Mouse (Mus musculus): ENCODE measurements around the gene Fbxo22.

Fbxo22 gene

DNA sequence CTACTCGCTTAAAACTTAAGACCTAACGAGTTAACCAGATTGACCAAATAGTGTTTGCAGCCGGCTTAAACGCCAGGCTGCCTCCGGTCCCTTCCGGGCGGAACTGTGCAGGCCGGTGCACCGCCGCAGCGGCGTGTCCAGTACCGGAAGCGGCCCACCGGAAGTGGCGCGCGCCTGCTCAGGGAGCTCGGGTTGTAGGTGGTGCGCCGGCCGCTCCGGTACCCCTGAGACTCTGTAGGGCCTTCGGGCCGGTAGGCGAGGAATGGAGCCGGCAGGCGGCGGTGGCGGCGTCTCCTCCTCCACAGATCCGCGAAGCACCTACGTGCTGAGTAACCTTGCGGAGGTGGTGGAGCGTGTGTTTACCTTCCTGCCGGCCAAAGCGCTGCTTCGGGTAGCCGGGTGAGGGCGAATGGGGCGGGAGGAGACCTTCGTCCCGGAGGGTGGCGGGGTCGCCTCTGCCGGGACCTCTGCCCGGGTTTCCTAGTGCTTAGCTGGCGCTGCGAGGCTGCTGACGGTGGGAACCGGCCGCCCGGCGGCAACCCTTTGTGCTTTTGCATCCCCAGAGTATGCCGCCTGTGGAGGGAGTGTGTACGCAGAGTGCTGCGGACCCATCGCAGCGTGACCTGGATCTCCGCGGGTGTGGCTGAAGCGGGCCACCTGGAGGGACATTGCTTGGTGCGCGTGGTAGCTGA, at the start of gene Fbxo22:
Fbxo22 (plus strand) TSS at position 136 of the 692 bp plus-strand sequence.
- peak; percentile 88 to 94 for DNase-seq

DNA sequence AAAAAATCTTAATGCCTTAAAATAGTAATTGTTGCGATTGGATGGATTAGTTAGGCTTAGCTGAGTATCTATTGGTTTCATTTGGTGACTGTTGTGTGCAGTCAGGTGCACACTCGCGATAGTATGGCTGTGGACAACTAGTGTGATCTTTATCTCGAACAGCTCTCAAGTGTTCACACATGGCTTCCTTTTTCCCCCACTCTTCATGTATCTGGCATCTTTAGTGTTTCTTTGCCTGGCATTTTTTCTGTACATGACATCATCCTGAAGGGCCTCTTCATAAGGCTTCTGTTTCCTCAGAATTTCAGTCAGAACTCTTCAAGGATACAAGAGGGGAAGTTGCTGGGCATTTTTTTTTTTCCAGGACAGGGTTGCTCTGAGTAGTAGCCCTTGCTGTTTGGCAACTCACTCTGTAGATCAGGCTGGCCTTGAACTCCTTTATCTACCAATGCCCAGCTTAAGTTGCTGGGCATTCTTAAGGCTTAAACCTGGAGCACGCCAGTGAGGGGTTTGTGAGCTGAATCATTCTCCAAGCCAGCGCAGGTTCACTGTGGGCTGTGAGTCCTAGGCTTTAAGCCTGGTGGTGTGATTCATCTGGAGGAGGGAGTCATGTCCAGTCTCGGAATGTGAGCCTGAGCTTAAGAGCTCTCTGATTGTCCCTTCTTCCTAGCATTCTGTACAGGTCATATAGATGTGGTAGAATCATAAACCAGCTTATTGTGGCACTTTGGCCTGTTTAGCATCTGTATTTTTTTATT, 37.9 kb upstream of the Fbxo22 start:
- DNase-seq = no peak

DNA sequence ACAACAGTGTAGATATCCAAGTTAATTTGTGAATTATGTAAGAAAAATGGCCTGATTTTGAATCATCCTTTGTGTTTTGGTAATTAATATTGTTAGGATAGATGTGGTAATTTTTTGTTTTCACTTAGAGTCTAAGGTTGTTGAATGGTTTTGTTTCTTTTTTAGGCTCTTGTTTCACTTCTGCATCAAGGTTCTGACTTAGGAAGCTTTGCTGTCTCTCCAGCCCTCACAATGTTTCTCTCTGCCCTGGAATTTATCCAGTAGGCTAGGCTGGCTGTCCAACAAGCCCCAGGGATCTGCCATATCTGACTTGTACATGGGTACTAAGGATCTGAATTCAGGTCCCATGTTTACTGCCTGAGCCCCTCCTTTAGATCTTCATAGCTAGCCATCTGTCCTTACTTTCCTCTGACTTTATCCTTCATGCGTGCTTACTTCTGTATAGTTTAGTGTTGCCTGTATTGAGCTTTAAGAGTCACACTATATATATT, 36.5 kb upstream of the Fbxo22 start:
- DNase-seq = no peak

DNA sequence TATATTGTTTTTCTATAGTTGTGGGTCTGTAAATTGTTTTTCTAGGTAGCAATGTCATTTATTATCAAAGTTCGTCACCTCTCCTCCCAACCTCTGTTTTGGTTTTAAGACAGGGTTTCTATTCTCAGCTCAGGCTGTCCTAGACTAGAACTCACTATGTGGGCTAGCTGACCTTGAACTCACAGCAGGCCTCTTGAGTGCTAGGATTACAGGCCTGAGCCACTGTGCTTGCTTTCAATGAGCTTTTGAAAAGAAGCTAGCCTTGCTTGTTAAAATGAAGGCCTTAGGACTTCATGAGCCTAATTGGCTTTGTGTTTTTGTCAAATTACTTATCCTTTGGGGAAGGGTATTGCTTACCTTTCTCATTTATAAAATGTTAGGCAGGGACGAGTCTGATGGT, 34.5 kb upstream of the Fbxo22 start:
- no peak for DNase-seq

DNA sequence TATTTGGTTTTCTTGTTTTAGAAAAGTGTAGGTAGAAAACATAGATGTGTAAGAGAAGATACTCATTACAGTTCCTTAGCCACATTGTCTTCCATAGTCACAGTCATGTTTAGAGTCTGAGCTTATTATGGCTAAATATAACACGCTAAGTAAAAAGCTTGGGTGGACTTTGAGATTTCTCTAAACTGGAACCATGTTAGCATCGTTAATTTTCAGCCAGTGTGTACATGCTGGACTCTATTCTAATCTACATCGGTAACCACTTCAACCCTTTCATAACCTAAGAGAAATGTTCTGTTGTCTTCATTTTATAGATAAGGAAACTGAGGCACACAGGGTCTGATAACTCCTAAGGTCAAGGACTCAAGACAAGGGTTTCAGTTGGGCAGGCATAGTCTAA, 12.8 kb upstream of the Fbxo22 start:
- DNase-seq = no peak

DNA sequence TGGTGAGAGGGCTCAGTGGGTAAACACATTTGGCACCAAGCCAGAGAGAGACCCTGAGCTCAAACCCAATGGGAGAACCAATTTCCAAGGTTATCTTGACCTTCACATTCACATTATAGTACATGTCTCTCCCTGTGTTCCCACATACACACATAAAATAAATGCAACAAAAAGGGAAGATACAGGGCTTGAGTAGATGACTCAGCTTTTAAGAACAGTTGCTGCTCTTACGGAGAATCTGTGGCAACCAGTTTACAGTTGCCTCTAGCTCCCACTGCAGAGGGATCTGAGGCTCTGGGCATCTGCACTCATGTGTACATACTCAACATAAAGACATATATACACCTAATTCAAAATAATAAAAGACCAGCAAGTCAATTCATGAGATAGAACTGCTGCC, 10.5 kb upstream of the Fbxo22 start:
- no peak for DNase-seq

DNA sequence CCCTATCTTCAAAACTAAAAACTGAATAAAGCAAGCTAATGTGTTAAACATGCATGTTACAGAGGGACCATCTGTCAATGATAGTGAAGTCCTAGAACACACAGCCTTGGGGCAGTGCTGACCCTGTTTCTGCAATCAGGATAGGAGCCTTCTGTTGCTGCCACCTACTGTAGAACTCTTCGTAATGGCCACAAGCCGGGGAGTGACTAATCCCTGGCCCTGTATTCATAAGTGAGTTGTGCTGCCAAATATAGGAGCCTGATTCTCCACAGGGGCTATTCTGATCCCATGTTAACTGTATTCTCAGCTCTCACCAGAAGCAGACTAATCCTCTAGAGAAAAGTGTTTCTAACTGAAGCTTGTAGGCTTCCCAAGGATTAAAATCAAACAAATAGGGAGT, 9.4 kb upstream of the Fbxo22 start:
- no peak for DNase-seq

DNA sequence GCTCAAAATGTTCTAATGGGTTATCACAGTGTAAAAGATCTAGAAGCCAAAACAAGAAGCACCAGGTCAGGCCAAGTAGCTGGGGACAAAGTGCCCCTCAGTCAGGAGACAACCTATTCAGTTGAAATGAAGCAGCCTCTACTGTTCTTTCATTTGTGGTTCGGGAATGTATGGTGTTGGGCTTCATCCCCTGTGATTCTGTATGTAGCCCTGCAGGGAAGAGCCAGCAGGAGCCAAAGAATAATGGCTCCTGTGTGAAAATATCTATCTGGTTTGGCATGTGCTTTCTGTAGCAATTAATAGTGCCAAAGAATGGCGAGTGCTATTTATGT, 301 bp upstream of the Fbxo22 start:
- no peak for DNase-seq

DNA sequence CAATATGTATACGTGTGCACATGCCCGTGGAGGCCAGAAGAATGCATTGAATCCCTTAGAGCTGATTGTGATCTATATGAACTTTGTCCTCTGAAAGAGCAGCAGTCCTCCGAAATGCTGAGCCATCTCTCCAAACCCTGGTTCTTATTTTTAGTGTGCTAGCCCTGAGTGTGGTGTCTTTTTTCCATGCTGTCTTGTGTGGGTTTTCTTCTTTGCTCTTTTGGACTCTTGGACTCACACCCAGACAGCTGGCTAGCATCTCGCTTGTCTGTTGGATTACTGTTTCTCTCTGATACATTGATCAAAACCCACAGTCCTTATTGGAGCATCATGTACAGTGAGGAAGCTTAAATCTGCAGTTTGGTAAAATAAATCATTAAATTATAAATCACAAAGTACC, 2.9 kb downstream of the Fbxo22 start:
- peak in 1 of 2 experiments; percentile 46 for DNase-seq

DNA sequence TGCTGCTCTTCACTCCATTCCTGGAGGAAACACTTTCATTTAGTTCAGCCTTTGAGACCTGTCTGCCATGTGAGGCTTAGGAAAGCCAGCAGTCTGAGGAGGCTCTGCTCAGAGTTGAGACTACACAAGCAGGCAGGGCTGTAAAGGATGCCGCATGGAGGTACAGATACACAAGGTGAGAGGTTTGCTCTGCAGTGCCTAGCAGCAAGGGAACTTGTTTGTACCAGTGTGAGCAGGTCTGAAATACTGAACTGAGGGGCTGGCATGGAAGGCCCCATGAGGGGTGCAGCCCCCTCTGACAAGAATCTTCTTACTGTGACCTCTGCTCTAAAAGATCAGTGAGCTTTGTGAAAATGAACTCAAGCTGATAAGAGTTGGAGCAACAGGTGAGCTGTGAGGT, 4.7 kb downstream of the Fbxo22 start:
- no peak for DNase-seq

DNA sequence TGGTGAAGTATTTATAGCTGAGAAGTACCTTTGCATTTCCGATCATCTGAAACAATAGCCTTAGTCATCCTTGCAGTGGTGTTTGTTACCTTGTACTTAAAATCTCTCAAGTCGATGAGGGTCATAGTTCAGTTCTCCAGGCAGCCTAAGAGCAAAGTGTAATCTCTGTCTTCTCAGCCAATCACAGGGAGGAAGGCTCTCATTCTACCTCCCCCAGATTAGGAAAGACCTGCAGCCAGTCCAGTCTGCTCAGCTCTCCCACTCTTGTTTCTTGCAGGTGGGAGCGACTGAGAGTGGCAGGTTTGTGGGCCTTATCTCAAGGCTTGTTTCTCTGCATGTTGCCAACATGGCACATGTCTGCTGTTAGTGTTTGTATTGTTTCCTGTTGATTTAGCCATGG, 6.3 kb downstream of the Fbxo22 start:
- no peak for DNase-seq

DNA sequence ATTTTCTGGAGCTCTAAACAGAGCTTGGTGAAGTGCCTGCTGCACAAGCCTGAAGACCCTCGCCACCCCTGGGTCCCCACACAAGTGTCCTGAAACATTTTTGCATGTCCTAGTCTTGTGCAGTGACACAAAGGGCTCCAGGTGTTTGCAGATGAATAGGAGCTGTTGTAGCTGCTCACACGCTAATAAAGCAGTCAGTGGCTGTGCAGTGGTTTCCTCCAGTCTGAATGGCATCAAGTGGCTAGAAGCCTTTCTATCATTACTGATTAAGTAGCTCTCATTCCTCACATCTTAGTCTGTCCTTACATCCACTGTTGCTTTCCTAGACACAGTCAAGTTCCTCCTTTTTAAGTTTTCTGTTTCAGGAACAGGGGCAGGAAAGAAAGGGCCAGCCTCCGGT, 6.9 kb downstream of the Fbxo22 start:
- DNase-seq = no peak

DNA sequence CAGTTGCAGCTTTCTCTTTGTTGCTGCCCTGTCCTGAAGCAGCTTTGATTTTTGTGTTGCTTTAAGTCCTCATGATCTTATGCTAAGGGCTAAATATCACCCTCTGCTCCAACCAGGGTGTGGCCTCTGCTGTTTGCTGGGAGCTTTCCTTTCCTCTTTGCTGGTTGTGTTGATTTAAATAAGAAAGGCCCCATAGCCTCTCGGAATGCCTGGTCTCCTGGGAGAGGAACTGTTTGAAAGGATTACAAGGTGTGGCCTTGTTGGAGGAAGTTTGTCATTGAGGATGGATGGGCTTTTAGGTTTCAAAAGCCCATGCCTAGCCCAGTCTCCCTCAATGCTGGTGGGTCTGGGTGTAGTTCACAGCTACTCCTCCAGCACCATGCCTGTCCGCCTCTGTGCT, 7.4 kb downstream of the Fbxo22 start:
- DNase-seq = no peak

DNA sequence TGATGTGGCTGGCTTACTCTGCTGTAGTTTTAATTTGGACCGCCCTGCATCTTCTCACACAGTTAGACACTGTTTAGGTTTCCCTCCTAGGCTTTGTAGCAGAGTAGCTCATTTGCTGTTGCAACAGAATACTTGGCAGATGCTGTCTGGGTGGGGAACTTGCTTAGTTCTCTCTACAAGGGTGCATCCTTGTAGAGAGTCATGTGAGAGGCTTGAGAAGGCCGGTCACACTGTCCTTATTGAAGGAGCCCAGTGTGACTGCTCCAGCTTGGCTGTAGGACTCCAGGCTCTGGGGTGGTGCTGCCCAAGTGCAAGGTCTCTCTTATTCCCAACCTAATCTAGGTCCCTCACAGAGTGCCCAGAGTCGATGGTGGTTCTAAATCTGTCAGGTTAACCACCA, 8.7 kb downstream of the Fbxo22 start:
- DNase-seq = no peak

DNA sequence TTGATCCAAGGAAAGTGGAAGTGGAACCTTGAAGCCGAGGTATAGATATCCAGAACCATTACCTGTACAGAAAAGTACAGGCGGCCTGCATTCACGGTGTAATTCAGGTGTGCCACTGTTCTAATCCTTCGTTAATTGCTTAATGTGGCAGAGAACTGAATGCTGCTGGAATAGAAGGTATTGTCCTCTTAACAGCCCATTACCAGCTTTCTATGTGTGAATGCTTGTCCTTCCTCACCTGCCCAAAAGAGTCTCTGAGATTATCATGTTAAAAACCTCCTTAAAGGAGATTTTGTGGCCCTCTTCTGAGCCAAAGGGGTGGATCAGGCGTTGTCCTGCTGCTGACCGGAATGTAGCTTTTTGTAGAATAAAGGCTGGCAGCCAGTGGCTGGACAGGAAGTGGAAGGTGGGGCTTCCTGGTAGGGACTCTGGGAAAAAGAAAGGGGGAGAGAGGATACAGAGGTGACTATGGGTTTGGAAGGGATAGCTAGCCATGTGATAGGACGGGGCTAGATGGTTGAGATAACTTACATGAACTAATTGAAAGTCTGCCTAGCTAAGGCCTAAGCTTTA, 16.5 kb downstream of the Fbxo22 start:
- peak in 1 of 2 experiments; percentile 54 for DNase-seq

DNA sequence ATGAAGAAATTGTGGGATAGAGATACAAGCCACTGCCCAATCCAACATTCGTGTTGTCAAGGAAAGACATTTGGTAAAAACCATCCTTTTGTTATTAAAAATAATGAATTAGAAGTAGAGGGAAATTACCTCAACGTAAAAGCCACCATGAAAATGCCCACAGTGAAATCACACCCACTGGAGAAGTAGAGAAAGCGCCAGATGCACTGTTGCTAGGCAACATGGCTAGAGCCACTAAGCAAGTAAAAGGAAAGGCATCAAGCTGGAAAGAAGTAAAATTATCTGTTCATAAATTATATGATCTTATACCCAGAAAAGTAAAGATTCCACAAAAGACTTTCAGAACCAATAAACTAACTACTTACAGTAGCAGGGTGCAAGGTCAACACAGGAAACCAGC, 17.5 kb downstream of the Fbxo22 start:
- no peak for DNase-seq

DNA sequence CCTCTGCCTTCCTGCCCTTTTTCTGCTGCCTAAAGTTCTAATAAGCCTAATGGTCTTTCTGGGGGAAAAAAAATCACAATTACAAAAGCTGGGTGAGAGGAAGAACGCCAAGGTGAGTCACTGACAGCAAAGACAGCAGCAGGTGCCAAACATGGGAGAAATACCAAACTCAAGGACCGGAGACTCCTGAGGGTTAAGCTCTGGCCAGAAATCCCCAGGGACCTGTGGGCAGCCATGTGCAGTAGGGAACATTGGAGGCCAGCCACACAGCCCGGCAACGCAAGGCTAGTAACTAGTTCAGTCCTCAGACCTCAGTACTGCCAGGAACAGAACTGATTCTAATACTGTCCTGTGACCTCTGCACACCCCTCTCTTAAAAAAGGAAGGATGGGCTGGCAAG, 19.4 kb downstream of the Fbxo22 start:
- DNase-seq = no peak

DNA sequence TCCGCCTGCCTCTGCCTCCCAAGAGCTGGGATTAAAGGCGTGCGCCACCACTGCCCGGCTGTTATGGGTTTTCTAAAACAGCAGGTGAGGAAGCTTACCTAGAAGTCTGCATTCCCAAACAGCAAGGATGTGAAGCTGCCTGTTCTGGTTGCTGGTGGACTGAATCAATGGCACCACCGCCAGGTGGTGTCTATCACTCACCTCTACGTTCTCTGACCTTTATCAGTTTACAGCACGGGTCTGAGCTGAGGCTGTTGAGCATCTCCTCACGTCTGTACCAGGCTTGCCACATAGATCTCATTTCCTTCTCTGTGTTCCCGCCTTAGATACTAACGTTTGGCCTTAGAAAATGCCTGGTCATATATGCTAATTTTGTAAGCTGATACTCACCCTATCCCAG, 20.3 kb downstream of the Fbxo22 start:
- no peak for DNase-seq

DNA sequence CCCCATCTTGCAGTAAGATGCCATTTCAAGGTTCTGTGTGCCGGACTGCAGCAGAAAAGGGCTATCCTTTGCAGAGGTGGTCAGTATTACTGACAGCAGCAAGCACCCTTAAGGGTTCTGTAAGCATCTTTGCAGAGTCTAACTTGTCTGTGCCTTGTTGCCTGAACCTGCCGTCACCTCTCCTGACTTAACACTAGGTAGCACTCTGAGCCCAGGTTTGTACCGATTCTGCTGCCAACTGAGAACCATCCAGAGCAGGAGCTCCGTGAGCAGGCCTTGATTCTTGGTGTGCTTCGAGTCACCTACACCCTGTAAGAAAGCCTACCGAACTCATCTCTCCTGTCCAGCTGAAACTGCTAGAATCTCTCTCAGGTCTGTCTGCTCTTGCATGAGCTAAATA, 22.8 kb downstream of the Fbxo22 start:
- peak; percentile 54 to 72 for DNase-seq

DNA sequence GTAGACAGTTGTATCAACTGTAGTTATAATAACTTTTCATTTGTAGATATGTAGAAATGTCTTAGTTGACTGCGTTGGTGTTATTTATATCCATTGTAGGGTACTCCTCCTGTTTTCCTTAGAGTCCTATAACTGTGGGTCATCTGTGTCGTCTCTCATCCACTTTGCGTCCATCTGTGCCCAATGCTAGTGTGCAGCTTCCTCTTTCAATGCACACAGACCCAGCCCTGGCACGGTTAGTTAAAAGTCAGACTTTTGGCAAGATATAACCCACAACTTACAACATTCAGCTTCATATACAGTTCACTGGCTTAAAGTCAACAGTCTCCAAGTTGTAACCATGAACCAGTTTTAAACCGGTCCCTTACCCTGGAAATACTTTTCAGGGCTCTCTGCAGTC, 23.4 kb downstream of the Fbxo22 start:
- DNase-seq = no peak

DNA sequence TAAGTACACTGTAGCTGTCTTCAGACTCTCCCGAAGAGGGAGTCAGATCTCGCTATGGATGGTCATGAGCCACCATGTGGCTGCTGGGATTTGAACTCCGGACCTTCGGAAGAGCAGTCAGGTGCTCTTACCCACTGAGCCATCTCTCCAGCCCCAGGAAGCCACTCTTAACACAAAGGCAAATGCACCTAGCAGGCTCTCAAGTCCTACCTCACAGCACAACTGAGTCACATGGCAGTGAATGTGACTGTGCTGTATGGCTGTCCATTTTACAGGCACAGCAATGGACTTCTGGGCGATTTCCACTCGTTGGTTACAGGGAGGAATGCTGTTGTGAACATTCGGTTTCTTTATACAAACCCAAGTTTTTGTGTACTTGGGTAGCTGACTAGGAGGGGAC, 23.9 kb downstream of the Fbxo22 start:
- DNase-seq = no peak

DNA sequence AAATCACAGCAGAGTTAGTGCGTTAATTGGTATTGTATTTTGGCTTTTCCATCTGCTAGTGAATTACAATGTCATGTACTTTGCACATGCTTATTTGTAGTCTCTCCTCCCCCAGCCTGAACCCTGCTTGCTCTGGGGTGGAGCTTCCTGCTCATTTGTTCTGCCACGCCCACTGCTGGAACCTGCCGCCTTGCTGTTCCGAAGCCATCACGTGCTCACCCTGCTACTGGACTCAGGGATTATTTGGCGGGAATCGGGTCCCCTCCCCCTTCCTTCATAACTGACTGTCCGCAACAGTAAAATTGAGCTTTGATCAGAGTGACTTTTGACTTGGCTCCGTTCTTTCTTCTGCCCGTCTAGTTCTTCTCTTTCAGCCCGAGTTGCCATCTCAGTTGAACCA, 24.4 kb downstream of the Fbxo22 start:
- DNase-seq = peak; percentile 71 to 88

DNA sequence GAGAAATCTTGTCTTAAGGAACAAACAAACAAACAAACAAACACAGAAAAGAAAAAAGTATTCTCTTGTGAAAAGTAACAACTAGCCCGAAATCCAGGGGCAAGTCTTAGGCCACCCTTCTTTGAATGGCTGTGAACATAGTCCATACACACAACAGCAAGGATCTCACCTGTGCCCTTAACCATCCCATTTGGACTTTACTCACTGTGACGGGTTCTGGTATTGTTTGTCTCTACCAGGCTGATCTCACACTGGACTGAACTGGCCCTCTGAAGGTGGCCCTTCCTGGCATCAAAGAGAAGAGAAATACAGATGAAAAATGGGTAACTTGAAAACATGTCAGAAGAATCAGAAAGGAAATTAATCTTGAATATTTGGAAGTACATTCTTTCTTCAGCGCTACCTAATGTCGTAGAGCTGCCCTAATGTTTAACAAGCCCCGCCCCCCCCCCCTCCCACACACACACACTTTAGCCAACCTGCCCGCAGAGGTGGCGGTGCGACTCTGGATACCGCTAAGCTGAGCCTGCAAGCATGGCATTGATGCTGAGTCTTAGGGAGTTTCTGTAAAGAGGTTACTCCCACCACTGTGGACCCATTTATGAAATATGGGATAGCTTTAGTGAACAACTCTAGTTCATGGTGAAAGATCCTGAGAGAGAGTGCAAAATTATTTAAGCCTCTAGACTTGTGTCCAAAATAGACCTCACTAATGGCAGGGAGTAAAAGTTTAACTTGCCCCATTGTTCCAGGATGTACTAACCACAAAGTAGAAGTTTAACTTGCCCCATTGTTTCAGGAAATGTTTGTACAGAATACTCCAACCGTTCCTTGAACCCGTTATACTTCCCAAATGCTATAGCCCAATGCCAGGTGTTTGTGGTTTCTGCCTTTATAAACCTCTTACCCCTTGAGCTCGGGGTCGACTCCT, 27.8 kb downstream of the Fbxo22 start:
- DNase-seq = no peak

Measured in kidney, postnatal 25 days (tissue).